Mouse (Mus musculus) embryonic facial prominence, embryonic 11.5 days (tissue): ENCODE results near the gene Acot8. TPM values are rescaled to one million over a fixed set of nuclear protein-coding genes. Genes with fewer than 3 reads are reported as not detected.

Experiments used
- ATAC-seq: fragments of 200-750 bp; cut with Nextera tagmentation; replicated peaks from 2 replicates; pipeline ENCODE4 v1.8.0; 2017; ENCODE audit warnings: low read depth; ENCODE audit not compliant: insufficient number of reproducible peaks, low FRiP score, low TSS enrichment
- DNase-seq: peaks from one replicate; pipeline ENCODE4 v3.0.0-alpha.2; 2015; ENCODE audit warnings: low spot score
- H3K27ac ChIP-seq: fragments of 300-500 bp; sonication (generic); replicated peaks from 2 replicates; pipeline ENCODE4 v1.5.1; 2014; ENCODE audit warnings: mild to moderate bottlenecking, low read depth, low read length, control low read depth
- H3K27me3 ChIP-seq: fragments of 300-500 bp; sonication (generic); 2 replicates; pipeline ENCODE4 v1.6.1; 2014; ENCODE audit warnings: mild to moderate bottlenecking, low read length, moderate library complexity, mixed read lengths; ENCODE audit not compliant: control insufficient read depth, insufficient read depth
- H3K36me3 ChIP-seq: fragments of 300-500 bp; sonication (generic); replicated peaks from 2 replicates; pipeline ENCODE4 v1.6.1; 2014; ENCODE audit warnings: low read depth, mild to moderate bottlenecking, low read length, moderate library complexity, mixed read lengths; ENCODE audit not compliant: control insufficient read depth, insufficient read depth
- H3K4me1 ChIP-seq: fragments of 300-500 bp; sonication (generic); 2 replicates; pipeline ENCODE4 v1.6.1; 2014; ENCODE audit warnings: low read length, mixed read lengths; ENCODE audit not compliant: control insufficient read depth, insufficient read depth
- H3K4me2 ChIP-seq: fragments of 300-500 bp; sonication (generic); 2 replicates; pipeline ENCODE4 v1.6.1; 2014; ENCODE audit warnings: low read depth, mild to moderate bottlenecking, control low read depth, low read length, moderate library complexity
- H3K4me3 ChIP-seq: fragments of 300-500 bp; sonication (generic); 2 replicates; pipeline ENCODE4 v1.5.1; 2014; ENCODE audit warnings: low read depth, low read length, control low read depth
- H3K9ac ChIP-seq: fragments of 300-500 bp; sonication (generic); replicated peaks from 2 replicates; pipeline ENCODE4 v1.6.1; 2014; ENCODE audit warnings: mild to moderate bottlenecking, control low read depth, low read length
- H3K9me3 ChIP-seq: fragments of 300-500 bp; sonication (generic); replicated peaks from 2 replicates; pipeline ENCODE4 v1.6.1; 2016; ENCODE audit warnings: mild to moderate bottlenecking, low read length, inconsistent platforms, mixed read lengths; ENCODE audit not compliant: control insufficient read depth
- WGBS: fragments of 180-500 bp; shearing (Covaris S2); extraction: QIAGEN DNeasy Blood & Tissue Kit; methylation state at CpG from one replicate; pipeline ENCODE4 v1.1.7; 2014; 5-methylcytosine and 5-hydroxymethylcytosine counted together
- polyA plus RNA-seq: library from polyadenylated mRNA; unstranded; fragments of >200 nt; fragmentation: Nextera tagmentation; extraction: Ambion mirVana; gene quantifications from 2 replicates; pipeline ENCODE4 v1.2.1, GENCODE M21; 2014

Gene Acot8
- polyA plus RNA-seq, 1 experiment from 2014 or later, result 9.6 TPM

DNA sequence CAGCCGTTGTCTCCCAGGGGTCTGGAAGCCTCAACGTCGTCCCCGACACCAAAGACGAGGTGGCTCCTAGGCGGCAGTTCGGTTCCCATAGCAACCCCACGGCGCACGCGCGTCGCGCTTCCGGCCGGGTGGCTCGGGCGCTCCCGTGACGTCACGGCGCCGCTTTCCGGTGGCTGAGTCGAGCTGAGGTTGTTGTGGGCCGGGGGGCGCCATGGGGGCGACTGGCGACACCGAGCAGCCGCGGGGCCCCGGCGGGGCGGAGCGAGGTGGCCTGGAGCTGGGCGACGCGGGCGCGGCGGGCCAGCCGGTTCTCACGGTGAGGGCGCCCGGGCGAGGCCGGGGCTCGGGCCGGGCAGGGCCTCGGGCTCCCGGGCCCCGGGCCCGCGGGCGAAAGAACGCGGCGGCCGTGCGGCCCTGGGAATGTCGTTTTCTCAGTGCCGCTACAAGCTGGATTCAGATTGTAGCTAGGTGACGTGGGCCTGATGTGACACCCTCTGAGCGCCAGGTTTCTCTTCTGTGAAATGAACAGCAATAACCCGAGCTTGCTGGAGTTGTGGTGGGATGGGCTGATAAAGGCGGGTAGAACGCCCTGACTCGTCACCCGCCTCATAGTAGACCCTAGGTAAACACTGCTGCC is 58.7 kb downstream of the Acot8 start, which contains the start of the genes Wfdc3 and Dnttip1:
Gene Wfdc3 (minus strand): TSS at position 89 of the 637 bp plus-strand sequence.
Gene Dnttip1 (plus strand): TSS at position 141 of the 637 bp plus-strand sequence.
- Histone ChIP-seq H3K27ac (no peak within 1 kb of the TSS), H3K4me1 (no peaks in the 10 kb centered on the region), H3K36me3 (no peaks in the 10 kb centered on the region; the same call in 1 of the 2 replicates), H3K9ac (peak within 1 kb of the TSS; percentile 84), H3K4me3 (peak within 1 kb of the TSS; percentile 85), H3K27me3 (no peaks in the 10 kb centered on the region), H3K9me3 (no peaks in the 10 kb centered on the region), H3K4me2 (peak within 1 kb of the TSS; percentile 69)
- ATAC-seq (peak; percentile 88), DNase-seq (peak; percentile 94)
- under 1% methylated on average over 46 of the region's 70 CpGs for WGBS

DNA sequence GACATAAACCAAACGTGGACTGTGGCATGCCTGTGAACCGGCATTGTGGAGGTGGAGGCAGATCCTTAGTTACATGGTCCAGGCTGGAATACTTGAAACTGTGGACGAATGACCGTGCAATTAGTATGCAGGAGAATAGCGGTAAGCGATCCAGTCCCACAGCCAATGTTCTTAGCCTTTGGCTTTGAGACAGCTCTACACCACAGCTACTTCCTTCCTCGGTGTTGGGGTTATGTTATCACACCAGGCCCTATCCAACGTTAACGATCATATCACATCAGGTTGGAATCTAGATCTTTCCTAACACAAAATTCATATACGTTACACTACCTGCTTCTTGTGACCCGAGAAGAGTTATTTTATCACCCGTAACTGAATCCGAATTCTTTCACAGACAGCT is 59.7 kb downstream of the Acot8 start:
- Histone ChIP-seq H3K36me3 (no peaks in the 10 kb centered on the region), H3K4me3 (peak overlapping the region; percentile 85; the same call in 1 of the 2 replicates), H3K27me3 (no peaks in the 10 kb centered on the region), H3K4me2 (peak overlapping the region; percentile 69), H3K9me3 (no peaks in the 10 kb centered on the region), H3K27ac (no peak overlapping the region), H3K4me1 (no peaks in the 10 kb centered on the region), H3K9ac (no peak overlapping the region; the same call in 1 of the 2 replicates)
- DNase-seq, result no peak
- WGBS, result 75% methylated on average over 13 of the region's 13 CpGs
- no peak for ATAC-seq

Other genes starting within 250 kb of the Acot8 start
- gene Wfdc2, start 242.5 kb downstream of the Acot8 start, polyA plus RNA-seq, result 47.1 and 52.2 TPM in 2 replicates
- not detected in 2 replicates for gene Spint3, start 231.4 kb downstream of the Acot8 start, polyA plus RNA-seq
- gene Wfdc6a, start 219.4 kb downstream of the Acot8 start, polyA plus RNA-seq, result not detected in 2 replicates
- gene Eppin, start 211.3 kb downstream of the Acot8 start, polyA plus RNA-seq, result not detected in 2 replicates
- gene Wfdc6b, start 191.4 kb downstream of the Acot8 start, polyA plus RNA-seq, result not detected in 2 replicates
- gene Wfdc8, start 191.3 kb downstream of the Acot8 start, polyA plus RNA-seq, result not detected in 2 replicates
- gene Wfdc16, start 166.1 kb downstream of the Acot8 start, polyA plus RNA-seq, result not detected in 2 replicates
- gene Wfdc10, start 148.8 kb downstream of the Acot8 start, polyA plus RNA-seq, result not detected in 2 replicates
- not detected in 2 replicates for gene Wfdc9, start 148.3 kb downstream of the Acot8 start, polyA plus RNA-seq
- gene Wfdc11, start 130.8 kb downstream of the Acot8 start, polyA plus RNA-seq, result not detected in 2 replicates
- not detected in 2 replicates for gene Wfdc13, start 119.8 kb downstream of the Acot8 start, polyA plus RNA-seq
- not detected in 2 replicates for gene Spint4, start 106.4 kb downstream of the Acot8 start, polyA plus RNA-seq
- gene Spint5, start 89.6 kb downstream of the Acot8 start, polyA plus RNA-seq, result not detected in 2 replicates
- gene Wfdc3, start 59.0 kb downstream of the Acot8 start, polyA plus RNA-seq, result 0.38 and 0.46 TPM in 2 replicates
- 82.0 and 83.1 TPM in 2 replicates for gene Dnttip1, start 58.9 kb downstream of the Acot8 start, polyA plus RNA-seq
- 534 and 547 TPM in 2 replicates for gene Ube2c, start 35.0 kb downstream of the Acot8 start, polyA plus RNA-seq
- 4.3 and 11.2 TPM in 2 replicates for gene Tnnc2, start 24.9 kb downstream of the Acot8 start, polyA plus RNA-seq
- 9.9 and 10.5 TPM in 2 replicates for gene Snx21, start 19.1 kb downstream of the Acot8 start, polyA plus RNA-seq
- 9.8 and 11.3 TPM in 2 replicates for gene Zswim3, start 216 bp upstream of the Acot8 start, polyA plus RNA-seq
- 20.4 and 21.2 TPM in 2 replicates for gene Zswim1, start 17.8 kb upstream of the Acot8 start, polyA plus RNA-seq
- 0.36 TPM in 1 of 2 replicates, not detected in the other for gene Spata25, start 23.7 kb upstream of the Acot8 start, polyA plus RNA-seq
- 102 TPM in 2 replicates for gene Ctsa, start 28.0 kb upstream of the Acot8 start, polyA plus RNA-seq
- gene Neurl2, start 28.6 kb upstream of the Acot8 start, polyA plus RNA-seq, result 3.0 and 4.7 TPM in 2 replicates
- 41.8 and 50.2 TPM in 2 replicates for gene Pltp, start 52.8 kb upstream of the Acot8 start, polyA plus RNA-seq
- 57.1 and 68.6 TPM in 2 replicates for gene Pcif1, start 74.4 kb upstream of the Acot8 start, polyA plus RNA-seq
- gene Zfp335, start 106.9 kb upstream of the Acot8 start, polyA plus RNA-seq, result 8.0 and 10.0 TPM in 2 replicates
- gene Mmp9, start 135.9 kb upstream of the Acot8 start, polyA plus RNA-seq, result 1.5 and 1.6 TPM in 2 replicates
- gene Slc12a5, start 155.9 kb upstream of the Acot8 start, polyA plus RNA-seq, result 0.94 and 1.4 TPM in 2 replicates
- gene Ncoa5, start 230.0 kb upstream of the Acot8 start, polyA plus RNA-seq, result 64.9 and 71.9 TPM in 2 replicates